ENCODE assay signal across 24 mouse cellular contexts in genomic region chr6:134889763-134890162, GRCm38 (mm10). TPM values are rescaled to one million over a fixed set of nuclear protein-coding genes. Genes with fewer than 3 reads are reported as not detected.
DNase-seq lines count a peak whose midpoint lies in the region; ATAC-seq lines count a peak whose summit lies in the region.
"Had no signal": no experiment of that assay in that cellular context is flagged by ENCODE, and none has a peak within 500 bp of the region (broad histone marks: within the 10 kb centered on the region; RNA-seq: fewer than 3 reads in every experiment).

No protein-coding gene starts in this region.

- H3K36me3 ChIP-seq in forebrain, embryonic 15.5 days, result no peaks in the 10 kb centered on the region
- 0 out of 2 replicates have a peak, but pooled peaks cover 3% of the 10 kb centered on the region for H3K36me3 ChIP-seq in forebrain, embryonic 14.5 days (ENCODE audit: control insufficient read depth, insufficient read depth, low read length)
- H3K36me3 ChIP-seq in neural tube, embryonic 13.5 days, result no peaks in the 10 kb centered on the region; the same call in 1 of the 2 replicates
- H3K36me3 ChIP-seq in neural tube, embryonic 15.5 days, result no peaks in the 10 kb centered on the region
- no peaks in the 10 kb centered on the region for H3K36me3 ChIP-seq in hindbrain, embryonic 16.5 days (ENCODE audit: control insufficient read depth, insufficient read depth, low read length)
- no peaks in the 10 kb centered on the region for H3K36me3 ChIP-seq in midbrain, embryonic 15.5 days (replicated peaks)
- no peaks in the 10 kb centered on the region for H3K36me3 ChIP-seq in heart, embryonic 10.5 days
- H3K36me3 ChIP-seq: embryonic facial prominence, embryonic 10.5 days; kidney, embryonic 15.5 days; limb, embryonic 10.5 days had no signal

- H3K27ac ChIP-seq in forebrain, embryonic 15.5 days (replicated peaks), result 0 out of 2 replicates have a peak overlapping the region, but pooled peaks have one; percentile 16
- no peak overlapping the region; the same call in 1 of the 2 replicates for H3K27ac ChIP-seq in forebrain, embryonic 14.5 days (ENCODE audit: low read depth, low read length)
- peak overlapping the region; percentile 95; the same call in 1 of the 2 replicates for H3K27ac ChIP-seq in neural tube, embryonic 13.5 days (replicated peaks)
- no peak overlapping the region; the same call in 1 of the 2 replicates for H3K27ac ChIP-seq in neural tube, embryonic 15.5 days (replicated peaks)
- peak overlapping the region; percentile 93 for H3K27ac ChIP-seq in hindbrain, embryonic 16.5 days (ENCODE audit: low read depth, low read length)
- peak overlapping the region; percentile 92 for H3K27ac ChIP-seq in midbrain, embryonic 15.5 days
- no peak overlapping the region for H3K27ac ChIP-seq in heart, embryonic 10.5 days
- H3K27ac ChIP-seq: embryonic facial prominence, embryonic 10.5 days; kidney, embryonic 15.5 days; limb, embryonic 10.5 days had no signal

- no peak for DNase-seq in forebrain, embryonic 14.5 days (ENCODE audit: low spot score)
- DNase-seq in heart, embryonic 10.5 days (ENCODE audit: low spot score), result no peak
- DNase-seq in MN1 (ENCODE audit: low spot score), result no peak
- DNase-seq: adrenal gland, postnatal 25 days; cerebellum, postnatal 10 days; gastrocnemius, postnatal 14 days; heart, postnatal 14 days; kidney, adult 11 months; kidney, postnatal 4 days; liver; lung, postnatal 10 days; retina, postnatal 1 day; right cerebral cortex, postnatal 25 days; spleen, adult 18-20 months had no signal

- no peaks in the 10 kb centered on the region for H3K9me3 ChIP-seq in forebrain, embryonic 15.5 days
- H3K9me3 ChIP-seq in forebrain, embryonic 14.5 days (replicated peaks; ENCODE audit: control insufficient read depth, low read length), result no peaks in the 10 kb centered on the region
- no peaks in the 10 kb centered on the region for H3K9me3 ChIP-seq in neural tube, embryonic 13.5 days
- no peaks in the 10 kb centered on the region for H3K9me3 ChIP-seq in neural tube, embryonic 15.5 days (replicated peaks)
- no peaks in the 10 kb centered on the region for H3K9me3 ChIP-seq in hindbrain, embryonic 16.5 days (ENCODE audit: control insufficient read depth, low read length)
- no peaks in the 10 kb centered on the region for H3K9me3 ChIP-seq in midbrain, embryonic 15.5 days
- no peaks in the 10 kb centered on the region for H3K9me3 ChIP-seq in heart, embryonic 10.5 days
- H3K9me3 ChIP-seq: embryonic facial prominence, embryonic 10.5 days; heart, embryonic 12.5 days; kidney, embryonic 15.5 days; limb, embryonic 10.5 days had no signal

- no peak for ATAC-seq in forebrain, embryonic 15.5 days (replicated peaks)
- no peak for ATAC-seq in forebrain, embryonic 14.5 days
- ATAC-seq in neural tube, embryonic 13.5 days (ENCODE audit: low read depth), result no peak
- ATAC-seq in neural tube, embryonic 15.5 days (ENCODE audit: low FRiP score), result no peak
- no peak for ATAC-seq in hindbrain, embryonic 16.5 days
- ATAC-seq in midbrain, embryonic 15.5 days (replicated peaks), result no peak

- 67% methylated on average over 1 of the region's 1 CpGs for WGBS in forebrain, embryonic 15.5 days
- WGBS in forebrain, embryonic 14.5 days, result 79% methylated on average over 1 of the region's 1 CpGs
- WGBS in neural tube, embryonic 13.5 days, result 83% methylated on average over 1 of the region's 1 CpGs
- WGBS in neural tube, embryonic 15.5 days, result 89% methylated on average over 1 of the region's 1 CpGs
- 85% methylated on average over 1 of the region's 1 CpGs for WGBS in hindbrain, embryonic 16.5 days
- WGBS in midbrain, embryonic 15.5 days, result 78% methylated on average over 1 of the region's 1 CpGs
- 63% methylated on average over 1 of the region's 1 CpGs for WGBS in heart, embryonic 10.5 days

- no peaks in the 10 kb centered on the region for H3K27me3 ChIP-seq in forebrain, embryonic 15.5 days
- no peaks in the 10 kb centered on the region for H3K27me3 ChIP-seq in forebrain, embryonic 14.5 days (replicated peaks; ENCODE audit: control insufficient read depth, insufficient read depth, low read length)
- H3K27me3 ChIP-seq in neural tube, embryonic 13.5 days, result no peaks in the 10 kb centered on the region
- no peaks in the 10 kb centered on the region for H3K27me3 ChIP-seq in neural tube, embryonic 15.5 days (replicated peaks)
- H3K27me3 ChIP-seq in hindbrain, embryonic 16.5 days (replicated peaks; ENCODE audit: control insufficient read depth, insufficient read depth, low read length), result no peaks in the 10 kb centered on the region
- H3K27me3 ChIP-seq in midbrain, embryonic 15.5 days (replicated peaks), result no peaks in the 10 kb centered on the region
- no peaks in the 10 kb centered on the region for H3K27me3 ChIP-seq in heart, embryonic 10.5 days (ENCODE audit: insufficient read depth, poor library complexity, severe bottlenecking)
- H3K27me3 ChIP-seq: CH12.LX; heart, embryonic 12.5 days had no signal

- H3K4me2 ChIP-seq in forebrain, embryonic 15.5 days (replicated peaks), result no peak overlapping the region
- no peak overlapping the region for H3K4me2 ChIP-seq in forebrain, embryonic 14.5 days (ENCODE audit: low read length)
- H3K4me2 ChIP-seq in neural tube, embryonic 13.5 days, result no peak overlapping the region
- H3K4me2 ChIP-seq in neural tube, embryonic 15.5 days, result no peak overlapping the region
- H3K4me2 ChIP-seq in hindbrain, embryonic 16.5 days (ENCODE audit: low read length), result no peak overlapping the region
- H3K4me2 ChIP-seq in midbrain, embryonic 15.5 days, result no peak overlapping the region
- H3K4me2 ChIP-seq: heart, embryonic 12.5 days; kidney, embryonic 15.5 days had no signal

- H3K4me3 ChIP-seq in forebrain, embryonic 15.5 days, result no peak overlapping the region
- H3K4me3 ChIP-seq in forebrain, embryonic 14.5 days (ENCODE audit: low read depth, low read length), result no peak overlapping the region
- H3K4me3 ChIP-seq in neural tube, embryonic 13.5 days, result no peak overlapping the region
- H3K4me3 ChIP-seq in neural tube, embryonic 15.5 days (replicated peaks), result no peak overlapping the region
- no peak overlapping the region for H3K4me3 ChIP-seq in hindbrain, embryonic 16.5 days (ENCODE audit: low read length)
- no peak overlapping the region for H3K4me3 ChIP-seq in midbrain, embryonic 15.5 days
- H3K4me3 ChIP-seq in heart, embryonic 10.5 days, result no peak overlapping the region
- H3K4me3 ChIP-seq: embryonic facial prominence, embryonic 10.5 days; heart, embryonic 12.5 days; kidney, embryonic 15.5 days; limb, embryonic 10.5 days had no signal

- peaks cover 35% of the 10 kb centered on the region for H3K4me1 ChIP-seq in forebrain, embryonic 15.5 days
- H3K4me1 ChIP-seq in forebrain, embryonic 14.5 days (ENCODE audit: control insufficient read depth, insufficient read depth, low read length), result peaks cover 27% of the 10 kb centered on the region
- peaks cover 39% of the 10 kb centered on the region for H3K4me1 ChIP-seq in neural tube, embryonic 13.5 days (replicated peaks)
- peaks cover 35% of the 10 kb centered on the region for H3K4me1 ChIP-seq in neural tube, embryonic 15.5 days
- peaks cover 27% of the 10 kb centered on the region for H3K4me1 ChIP-seq in hindbrain, embryonic 16.5 days (ENCODE audit: control insufficient read depth, insufficient read depth, low read depth, low read length)
- H3K4me1 ChIP-seq in midbrain, embryonic 15.5 days, result peaks cover 28% of the 10 kb centered on the region
- H3K4me1 ChIP-seq in heart, embryonic 10.5 days, result peaks cover 14% of the 10 kb centered on the region

- no peak overlapping the region for H3K9ac ChIP-seq in forebrain, embryonic 15.5 days (replicated peaks)
- H3K9ac ChIP-seq in forebrain, embryonic 14.5 days (ENCODE audit: low read length), result no peak overlapping the region
- no peak overlapping the region for H3K9ac ChIP-seq in neural tube, embryonic 13.5 days
- no peak overlapping the region for H3K9ac ChIP-seq in neural tube, embryonic 15.5 days (replicated peaks)
- no peak overlapping the region for H3K9ac ChIP-seq in hindbrain, embryonic 16.5 days (ENCODE audit: low read depth, low read length)
- no peak overlapping the region for H3K9ac ChIP-seq in midbrain, embryonic 15.5 days
- H3K9ac ChIP-seq: heart, embryonic 12.5 days; kidney, embryonic 15.5 days had no signal

RNA-seq across cellular contexts. Expression of gene Gpr19, which starts 8.6 kb away (rescaled TPM):
- polyA plus RNA-seq in forebrain, embryonic 15.5 days (2015; fragmentation: Nextera tagmentation; extraction: Ambion mirVana), result 47.7 and 48.1 TPM in 2 replicates
- polyA plus RNA-seq in forebrain, embryonic 14.5 days (2014; fragmentation: Nextera tagmentation; extraction: Ambion mirVana), result 42.4 and 46.2 TPM in 2 replicates
- 37.1 and 39.1 TPM in 2 replicates for polyA plus RNA-seq in neural tube, embryonic 13.5 days (2015; fragmentation: Nextera tagmentation; extraction: Ambion mirVana)
- 31.2 and 37.0 TPM in 2 replicates for polyA plus RNA-seq in neural tube, embryonic 15.5 days (2015; fragmentation: Nextera tagmentation; extraction: Ambion mirVana)
- 36.1 and 41.3 TPM in 2 replicates for polyA plus RNA-seq in hindbrain, embryonic 16.5 days (2015; fragmentation: Nextera tagmentation; extraction: Ambion mirVana)
- 40.1 and 44.0 TPM in 2 replicates for polyA plus RNA-seq in midbrain, embryonic 15.5 days (2015; fragmentation: Nextera tagmentation; extraction: Ambion mirVana)
- polyA plus RNA-seq in heart, embryonic 10.5 days (2016; fragmentation: Nextera tagmentation; extraction: Ambion mirVana), result 9.0 and 11.8 TPM in 2 replicates

RNA-seq across cellular contexts. Expression of gene Cdkn1b, which starts 30.4 kb away (rescaled TPM):
- 52.4 and 55.1 TPM in 2 replicates for polyA plus RNA-seq in forebrain, embryonic 15.5 days (2015; fragmentation: Nextera tagmentation; extraction: Ambion mirVana)
- polyA plus RNA-seq in forebrain, embryonic 14.5 days (2014; fragmentation: Nextera tagmentation; extraction: Ambion mirVana), result 58.8 and 63.3 TPM in 2 replicates
- 21.7 and 24.1 TPM in 2 replicates for polyA plus RNA-seq in neural tube, embryonic 13.5 days (2015; fragmentation: Nextera tagmentation; extraction: Ambion mirVana)
- polyA plus RNA-seq in neural tube, embryonic 15.5 days (2015; fragmentation: Nextera tagmentation; extraction: Ambion mirVana), result 15.7 and 17.3 TPM in 2 replicates
- polyA plus RNA-seq in hindbrain, embryonic 16.5 days (2015; fragmentation: Nextera tagmentation; extraction: Ambion mirVana), result 12.6 and 15.1 TPM in 2 replicates
- polyA plus RNA-seq in midbrain, embryonic 15.5 days (2015; fragmentation: Nextera tagmentation; extraction: Ambion mirVana), result 24.4 and 25.3 TPM in 2 replicates
- polyA plus RNA-seq in heart, embryonic 10.5 days (2016; fragmentation: Nextera tagmentation; extraction: Ambion mirVana), result 11.0 and 12.0 TPM in 2 replicates

RNA-seq across cellular contexts. Expression of gene Crebl2, which starts 59.8 kb away (rescaled TPM):
- 3.8 and 3.9 TPM in 2 replicates for polyA plus RNA-seq in forebrain, embryonic 15.5 days (2015; fragmentation: Nextera tagmentation; extraction: Ambion mirVana)
- 1.8 and 2.9 TPM in 2 replicates for polyA plus RNA-seq in forebrain, embryonic 14.5 days (2014; fragmentation: Nextera tagmentation; extraction: Ambion mirVana)
- 3.5 and 4.1 TPM in 2 replicates for polyA plus RNA-seq in neural tube, embryonic 13.5 days (2015; fragmentation: Nextera tagmentation; extraction: Ambion mirVana)
- polyA plus RNA-seq in neural tube, embryonic 15.5 days (2015; fragmentation: Nextera tagmentation; extraction: Ambion mirVana), result 3.9 and 4.6 TPM in 2 replicates
- 3.0 and 3.9 TPM in 2 replicates for polyA plus RNA-seq in hindbrain, embryonic 16.5 days (2015; fragmentation: Nextera tagmentation; extraction: Ambion mirVana)
- 4.6 and 5.6 TPM in 2 replicates for polyA plus RNA-seq in midbrain, embryonic 15.5 days (2015; fragmentation: Nextera tagmentation; extraction: Ambion mirVana)
- polyA plus RNA-seq in heart, embryonic 10.5 days (2016; fragmentation: Nextera tagmentation; extraction: Ambion mirVana), result 1.00 and 1.0 TPM in 2 replicates

Comparison
In these comparisons a context has a peak if more than half of its experiments do, and no peak if none do; other contexts are left out.
1. H3K27ac ChIP-seq: peak in forebrain, embryonic 15.5 days (single experiment), neural tube, embryonic 13.5 days (single experiment), hindbrain, embryonic 16.5 days (single experiment) and midbrain, embryonic 15.5 days (single experiment); none in forebrain, embryonic 14.5 days (single experiment), neural tube, embryonic 15.5 days (single experiment) and heart, embryonic 10.5 days (single experiment).